Mouse (Mus musculus): ENCODE results near the gene Snx14.

DNA sequence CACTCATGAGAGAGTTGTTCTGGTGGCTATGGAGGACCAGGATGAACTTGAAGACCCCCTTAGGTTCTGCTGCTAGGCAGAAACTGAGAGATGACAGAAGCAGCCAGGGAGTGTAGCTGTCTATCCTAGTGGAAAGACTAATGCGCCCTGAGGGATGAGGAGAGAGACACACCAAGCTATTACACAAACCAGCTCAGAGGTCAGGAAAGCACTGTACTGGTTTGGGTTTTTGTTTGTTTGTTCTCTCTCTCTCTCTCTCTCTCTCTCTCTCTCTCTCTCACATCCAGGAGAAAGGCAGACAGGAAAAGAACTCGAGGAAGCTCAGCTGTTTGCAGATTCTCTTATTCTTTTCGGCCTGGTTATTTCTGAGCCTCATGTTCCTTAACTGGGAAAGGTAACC lies 108.4 kb downstream of the Snx14 start:
- TF ChIP-seq CTCF (IDR thresholded peaks at IDR 0.05; ENCODE audit: low read depth, low read length) (no peak), GATA1 (IDR thresholded peaks at IDR 0.05; ENCODE audit: borderline replicate concordance, low read length) (no peak), TAL1 (conservative IDR thresholded peaks at IDR 0.05; ENCODE audit: low read depth, low read length) (no peak), GATA2 (IDR thresholded peaks at IDR 0.05; ENCODE audit: borderline replicate concordance, low read depth, low read length) (no peak)
